Mouse (Mus musculus): Measurements from ENCODE around the gene Tbx2.

DNA sequence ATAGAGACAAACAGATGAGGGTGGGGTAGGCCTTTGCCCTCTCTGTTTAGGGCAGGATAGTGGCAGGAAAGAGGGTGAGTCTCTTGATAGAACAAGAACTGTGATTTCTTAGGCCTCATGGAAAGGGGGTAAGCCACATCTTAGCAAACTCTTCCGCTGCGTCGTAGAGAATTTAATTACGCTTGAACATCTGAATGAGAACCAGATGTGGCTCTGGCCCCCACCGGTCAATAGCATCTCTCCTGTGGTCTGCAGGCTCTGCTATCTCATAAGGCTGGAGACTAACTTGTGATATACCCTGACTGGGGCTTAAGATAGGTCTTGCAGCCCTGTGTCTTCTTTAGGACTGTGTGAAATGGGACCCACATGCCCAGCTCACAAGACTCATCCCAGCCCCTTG lies 15.9 kb upstream of the Tbx2 start:
- TF ChIP-seq CTCF (IDR thresholded peaks at IDR 0.05; ENCODE audit: borderline replicate concordance, control insufficient read depth, extremely low read depth, insufficient read depth, low read length, poor library complexity) (no peak), POLR2A (IDR thresholded peaks at IDR 0.05; ENCODE audit: control insufficient read depth, extremely low read depth, insufficient read depth, low read length, poor library complexity) (no peak)

Data from thymus, adult 2 months (tissue).